Mouse (Mus musculus) forebrain, embryonic 16.5 days (tissue): ENCODE measurements around the gene Cbx5. TPM values are rescaled to one million over a fixed set of nuclear protein-coding genes. Genes with fewer than 3 reads are reported as not detected.

ENCODE experiments used
- ATAC-seq: fragments of 200-750 bp; cut with Nextera tagmentation; 2 replicates; pipeline ENCODE4 v1.8.0; 2017; ENCODE audit warnings: mild to moderate bottlenecking, moderate library complexity
- H3K27ac ChIP-seq: fragments of 300-500 bp; sonication (generic); 2 replicates; pipeline ENCODE4 v1.5.1; 2014; ENCODE audit warnings: low read length, control low read depth
- H3K27me3 ChIP-seq: fragments of 300-500 bp; sonication (generic); replicated peaks from 2 replicates; pipeline ENCODE4 v1.6.1; 2014; ENCODE audit warnings: low read length; ENCODE audit not compliant: control insufficient read depth, insufficient read depth
- H3K36me3 ChIP-seq: fragments of 300-500 bp; sonication (generic); 2 replicates; pipeline ENCODE4 v1.6.1; 2014; ENCODE audit not compliant: control insufficient read depth, insufficient read depth
- H3K4me1 ChIP-seq: fragments of 300-500 bp; sonication (generic); replicated peaks from 2 replicates; pipeline ENCODE4 v1.6.1; 2014; ENCODE audit warnings: low read length; ENCODE audit not compliant: control insufficient read depth, insufficient read depth
- H3K4me2 ChIP-seq: fragments of 300-500 bp; sonication (generic); 2 replicates; pipeline ENCODE4 v1.6.1; 2014; ENCODE audit warnings: mild to moderate bottlenecking, low read length, control low read depth
- H3K4me3 ChIP-seq: fragments of 300-500 bp; sonication (generic); replicated peaks from 2 replicates; pipeline ENCODE4 v1.5.1; 2014; ENCODE audit warnings: mild to moderate bottlenecking, low read length, control low read depth
- H3K9ac ChIP-seq: fragments of 300-500 bp; sonication (generic); replicated peaks from 2 replicates; pipeline ENCODE4 v1.6.1; 2014; ENCODE audit warnings: low read depth, low read length, control low read depth
- H3K9me3 ChIP-seq: fragments of 300-500 bp; sonication (generic); 2 replicates; pipeline ENCODE4 v1.6.1; 2016; ENCODE audit warnings: low read length; ENCODE audit not compliant: control insufficient read depth
- WGBS: fragments of 180-500 bp; shearing (Covaris S2); extraction: QIAGEN DNeasy Blood & Tissue Kit; methylation state at CpG from one replicate; pipeline ENCODE4 v1.1.7; 2014; 5-methylcytosine and 5-hydroxymethylcytosine counted together
- polyA plus RNA-seq: library from polyadenylated mRNA; unstranded; fragments of >200 nt; fragmentation: Nextera tagmentation; extraction: Ambion mirVana; gene quantifications from 2 replicates; pipeline ENCODE4 v1.2.1, GENCODE M21; 2015

Cbx5 gene
- polyA plus RNA-seq, 1 experiment from 2014 or later, result 132 TPM

DNA sequence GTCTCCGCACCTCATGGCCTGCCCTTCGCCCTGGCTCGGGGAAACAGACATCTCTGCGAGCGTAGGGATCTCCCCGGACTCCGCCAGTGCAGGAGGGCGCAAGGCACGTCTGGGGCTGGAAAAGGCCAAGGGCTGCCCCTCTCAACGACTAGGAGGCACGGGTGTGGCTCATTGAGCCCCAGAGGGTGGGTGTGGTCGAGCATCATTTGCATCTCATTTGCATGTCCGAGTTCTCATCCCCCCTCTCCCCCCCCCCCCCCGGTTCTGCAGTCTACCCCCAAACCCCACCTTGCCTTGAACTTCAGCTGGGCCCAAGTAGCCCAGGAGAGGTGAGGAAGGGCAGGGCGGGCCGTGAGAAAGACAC, 69.3 kb downstream of the Cbx5 start:
- Histone ChIP-seq H3K4me3 (0 out of 2 replicates have a peak overlapping the region, but pooled peaks have one; percentile 0), H3K4me2 (peak overlapping the region; percentile 95), H3K9ac (no peak overlapping the region), H3K27me3 (peaks cover 95% of the 10 kb centered on the region), H3K27ac (no peak overlapping the region), H3K4me1 (peaks cover 21% of the 10 kb centered on the region), H3K9me3 (no peaks in the 10 kb centered on the region), H3K36me3 (no peaks in the 10 kb centered on the region)
- no peak for ATAC-seq
- WGBS, result 6% methylated on average over 15 of the region's 16 CpGs

DNA sequence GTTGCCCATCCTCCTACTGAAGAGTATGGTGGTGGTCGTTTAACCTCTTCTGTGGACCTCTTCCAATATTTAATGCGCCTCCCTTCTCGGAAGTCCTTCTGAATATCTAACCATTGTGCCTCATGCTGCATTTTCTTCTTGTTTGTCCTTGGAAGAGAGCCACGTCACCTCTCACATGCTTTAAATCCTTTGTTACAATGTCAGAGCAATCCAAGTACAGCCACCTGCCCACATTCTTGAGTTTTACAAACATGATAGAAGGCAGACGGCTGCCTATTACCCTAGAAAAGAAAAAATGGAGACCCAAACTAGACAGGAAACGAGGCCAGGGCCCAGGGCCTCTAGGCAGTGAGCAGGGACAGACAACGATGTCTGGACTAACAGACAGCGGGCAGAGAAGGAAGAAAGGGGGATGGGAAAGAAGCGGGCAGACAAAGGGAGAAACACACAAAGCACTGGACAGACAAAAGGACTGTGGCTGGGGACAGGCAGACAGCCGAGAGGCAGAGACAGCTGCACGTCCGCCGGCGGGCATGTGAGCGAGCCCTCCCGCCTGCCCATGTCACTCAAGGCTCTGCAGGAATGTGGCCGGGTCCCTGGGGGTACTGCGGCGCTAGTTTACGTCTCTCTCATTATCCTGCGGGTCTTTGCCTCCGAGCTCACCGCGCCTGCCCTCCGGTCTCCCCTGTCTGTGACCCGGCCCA, 69.9 kb downstream of the Cbx5 start:
- peaks cover 90% of the 10 kb centered on the region for H3K27me3 ChIP-seq
- under 1% methylated on average over 26 of the region's 26 CpGs for whole genome bisulfite sequencing
- H3K9me3 ChIP-seq, result no peaks in the 10 kb centered on the region
- no peak overlapping the region for H3K27ac ChIP-seq
- peak overlapping the region; percentile 54 for H3K4me3 ChIP-seq
- peaks cover 24% of the 10 kb centered on the region for H3K4me1 ChIP-seq
- no peak for ATAC-seq
- H3K4me2 ChIP-seq, result peak overlapping the region; percentile 95
- H3K36me3 ChIP-seq, result no peaks in the 10 kb centered on the region
- no peak overlapping the region for H3K9ac ChIP-seq

DNA sequence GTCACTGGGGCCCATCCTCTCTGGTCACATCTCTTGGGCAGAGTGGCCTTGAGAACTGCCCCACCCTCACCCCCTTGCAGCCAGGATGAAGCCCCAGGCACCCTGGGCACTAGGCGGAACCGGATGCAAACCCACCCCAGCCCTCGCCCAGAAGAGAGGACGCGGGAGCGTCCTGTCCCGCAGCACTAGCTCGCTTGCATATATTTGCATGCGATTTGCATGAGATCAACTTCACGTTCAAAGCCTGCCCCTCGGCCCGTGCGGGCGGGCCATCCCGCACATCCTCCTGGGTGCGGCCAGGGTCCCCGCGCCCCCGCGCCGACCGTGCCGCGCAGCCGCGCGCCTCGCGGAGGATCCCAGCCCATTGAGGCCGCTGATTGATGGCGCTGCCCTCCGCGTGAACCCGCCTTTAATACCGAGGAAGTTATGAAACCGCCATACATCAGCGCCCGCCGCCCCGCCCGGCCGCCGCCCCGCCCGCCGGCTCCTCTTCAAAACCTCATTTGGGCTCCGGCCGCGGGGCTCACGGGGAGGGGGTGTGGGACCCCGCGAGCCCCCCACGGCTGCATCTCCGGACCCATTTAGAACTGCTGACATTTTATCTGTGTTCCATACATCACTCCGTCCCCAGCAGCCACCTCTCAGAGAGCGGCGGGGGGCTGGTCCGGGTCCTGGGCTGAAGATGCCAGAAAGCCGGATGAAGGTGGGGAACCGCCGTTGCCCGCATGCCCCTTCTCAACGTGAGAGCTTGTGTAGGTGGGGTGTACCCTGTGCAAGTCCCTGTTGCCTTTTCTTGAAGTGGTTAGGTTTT, 70.6 kb downstream of the Cbx5 start:
- H3K27me3 ChIP-seq, result peaks cover 82% of the 10 kb centered on the region
- H3K4me3 ChIP-seq, result peak overlapping the region; percentile 54
- peak overlapping the region; percentile 61 for H3K9ac ChIP-seq
- H3K4me1 ChIP-seq, result peaks cover 24% of the 10 kb centered on the region
- H3K27ac ChIP-seq, result no peak overlapping the region
- no peaks in the 10 kb centered on the region for H3K9me3 ChIP-seq
- WGBS, result under 1% methylated on average over 56 of the region's 63 CpGs
- 0 out of 2 replicates have a peak, but pooled peaks have one; percentile 24 for ATAC-seq
- peak overlapping the region; percentile 95 for H3K4me2 ChIP-seq
- H3K36me3 ChIP-seq, result no peaks in the 10 kb centered on the region

DNA sequence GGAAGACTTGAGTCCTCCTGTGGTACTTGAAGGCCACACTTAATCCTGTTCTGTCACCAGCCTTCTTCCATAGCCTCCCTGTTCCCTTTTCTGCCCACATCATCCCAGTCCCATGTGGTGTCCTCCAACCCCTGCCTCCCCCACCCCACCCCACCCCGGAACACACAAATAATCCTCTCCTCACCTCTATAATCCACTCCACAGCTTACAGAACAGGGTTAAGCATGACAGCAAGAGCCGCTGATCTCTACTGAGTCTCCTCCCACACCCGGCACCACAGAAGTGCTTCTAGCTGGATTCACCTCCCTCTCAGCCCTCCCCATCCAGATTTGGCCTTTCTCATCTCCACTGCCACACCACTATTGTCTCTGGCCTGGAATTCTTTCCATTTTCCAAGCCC, 71.8 kb downstream of the Cbx5 start:
- H3K36me3 ChIP-seq, result no peaks in the 10 kb centered on the region
- H3K27me3 ChIP-seq, result peaks cover 70% of the 10 kb centered on the region
- no peak overlapping the region for H3K9ac ChIP-seq
- ATAC-seq, result no peak
- no peak overlapping the region for H3K4me3 ChIP-seq
- peaks cover 29% of the 10 kb centered on the region for H3K4me1 ChIP-seq
- H3K27ac ChIP-seq, result no peak overlapping the region
- H3K9me3 ChIP-seq, result no peaks in the 10 kb centered on the region
- H3K4me2 ChIP-seq, result no peak overlapping the region
- 6% methylated on average over 3 of the region's 3 CpGs for WGBS

DNA sequence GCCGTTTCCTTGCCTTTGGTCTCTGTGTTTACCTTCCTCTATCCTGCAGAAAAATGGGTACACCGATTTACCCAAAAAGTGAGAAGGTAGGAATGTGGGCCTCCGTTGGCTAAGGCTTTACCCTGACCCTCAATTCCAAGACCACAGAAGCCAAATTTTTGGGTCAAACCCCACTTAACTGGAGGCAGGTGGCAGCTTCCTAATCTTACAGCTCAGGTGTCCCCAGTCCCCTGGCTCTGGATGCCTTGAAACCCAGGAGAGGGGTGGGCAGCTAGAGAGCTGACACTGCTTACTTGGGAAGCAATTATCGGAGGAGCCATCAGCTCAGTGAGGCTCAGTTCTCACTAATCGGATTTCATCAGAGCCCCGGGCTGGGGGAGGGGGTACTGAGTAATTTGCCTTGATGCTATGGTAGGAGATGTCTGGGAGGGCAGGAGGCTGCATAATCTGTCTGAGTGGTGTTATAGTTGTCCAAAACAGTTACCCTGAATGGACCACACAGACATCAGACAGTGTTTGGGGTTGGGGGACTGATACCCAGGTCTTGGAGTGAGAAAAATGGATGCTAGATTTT, 72.5 kb downstream of the Cbx5 start, which contains the start of gene Smug1:
Gene Smug1, minus strand, starts transcription at position 51 of the 574 bp plus-strand sequence.
- Histone ChIP-seq H3K9me3 (no peaks in the 10 kb centered on the region), H3K36me3 (no peaks in the 10 kb centered on the region), H3K27ac (no peak within 1 kb of the TSS), H3K4me3 (no peak within 1 kb of the TSS), H3K9ac (no peak within 1 kb of the TSS), H3K27me3 (peaks cover 63% of the 10 kb centered on the region), H3K4me2 (no peak within 1 kb of the TSS), H3K4me1 (peaks cover 33% of the 10 kb centered on the region)
- no peak for ATAC-seq
- 21% methylated on average over 6 of the region's 6 CpGs for WGBS

DNA sequence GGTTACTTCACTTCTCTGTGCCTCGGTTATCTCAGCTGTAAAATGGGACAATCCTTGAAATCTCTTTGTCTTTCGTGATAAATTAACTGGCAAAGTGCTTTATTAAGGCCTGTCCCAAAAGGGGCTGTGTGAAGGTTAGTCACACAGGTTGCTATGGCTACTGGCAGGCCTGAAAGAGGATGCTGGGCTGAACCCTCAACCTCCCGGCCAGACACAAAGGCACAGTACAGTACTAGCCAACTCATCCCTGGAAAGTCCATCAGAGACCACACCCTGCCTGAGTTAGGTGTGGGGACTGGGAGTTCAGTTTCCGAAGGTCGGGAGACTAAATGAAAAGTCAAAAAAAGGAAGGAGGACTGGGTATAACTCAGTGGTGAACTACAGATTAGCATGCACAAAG, 73.7 kb downstream of the Cbx5 start:
- Histone ChIP-seq H3K27me3 (peaks cover 51% of the 10 kb centered on the region), H3K4me3 (no peak overlapping the region), H3K9me3 (no peaks in the 10 kb centered on the region), H3K9ac (no peak overlapping the region), H3K27ac (no peak overlapping the region), H3K4me1 (peaks cover 33% of the 10 kb centered on the region), H3K36me3 (no peaks in the 10 kb centered on the region), H3K4me2 (no peak overlapping the region)
- ATAC-seq, result no peak
- WGBS, result 34% methylated on average over 5 of the region's 5 CpGs

DNA sequence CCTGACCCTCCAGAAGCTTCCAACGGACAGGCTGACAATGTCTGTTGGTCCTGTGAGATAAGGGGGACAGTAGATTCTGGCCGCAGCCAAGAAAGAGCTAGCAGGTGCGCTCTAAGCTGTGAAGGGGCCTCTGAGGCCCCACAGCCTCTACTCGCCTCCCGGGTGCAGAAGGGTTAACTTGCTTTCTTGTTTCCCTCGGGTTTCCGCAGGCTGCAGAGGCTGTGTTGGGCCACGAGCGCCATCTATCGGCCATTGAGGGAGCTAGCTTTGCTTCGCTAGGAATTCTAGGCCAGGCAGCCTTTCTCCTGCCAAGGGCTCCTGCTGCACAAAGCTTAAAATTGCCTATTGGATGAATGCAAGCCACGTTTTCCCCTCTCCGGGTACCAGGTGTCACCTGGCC, 74.2 kb downstream of the Cbx5 start:
- Histone ChIP-seq H3K4me1 (peaks cover 33% of the 10 kb centered on the region), H3K36me3 (no peaks in the 10 kb centered on the region), H3K4me3 (no peak overlapping the region), H3K9ac (no peak overlapping the region), H3K4me2 (no peak overlapping the region), H3K27me3 (peaks cover 46% of the 10 kb centered on the region), H3K27ac (no peak overlapping the region), H3K9me3 (no peaks in the 10 kb centered on the region)
- under 1% methylated on average over 13 of the region's 13 CpGs for WGBS
- peak; percentile 32 for ATAC-seq

DNA sequence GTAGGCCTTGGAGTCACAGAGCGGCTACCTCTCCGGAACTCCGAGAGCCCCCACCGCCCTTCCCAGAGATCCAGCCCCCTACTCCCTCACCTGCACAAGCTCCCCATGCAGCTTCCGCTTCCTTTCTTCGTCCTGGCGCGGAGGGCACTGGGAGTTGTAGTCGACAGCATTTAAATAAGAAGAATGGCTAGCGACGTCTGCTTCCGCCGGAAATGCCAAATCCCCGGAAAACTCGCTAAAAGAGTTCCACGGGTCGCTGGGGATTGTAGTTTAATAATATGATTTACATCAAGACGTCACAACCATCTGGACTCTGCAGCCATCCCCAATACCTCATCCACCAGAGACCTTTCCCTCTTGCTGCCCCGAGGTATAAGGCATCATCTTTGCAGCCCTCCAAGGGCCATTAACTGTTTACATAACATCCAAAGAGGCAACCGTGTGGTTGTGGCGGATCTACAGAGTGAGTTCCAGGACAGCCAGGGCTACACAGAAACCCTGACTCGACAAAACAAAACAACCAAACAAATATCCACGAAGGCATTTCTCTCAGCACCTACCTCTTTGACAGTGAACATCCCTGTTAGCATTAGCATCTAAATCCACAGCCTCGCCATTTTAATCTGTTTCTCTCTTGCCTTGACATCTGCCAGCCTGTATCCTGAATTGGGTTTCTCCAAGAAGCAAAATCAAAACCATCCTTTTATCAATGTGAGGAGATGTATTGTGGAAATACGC, 76.3 kb downstream of the Cbx5 start:
- H3K9ac ChIP-seq, result peak overlapping the region; percentile 67
- peak overlapping the region; percentile 63 for H3K4me3 ChIP-seq
- H3K4me1 ChIP-seq, result peaks cover 16% of the 10 kb centered on the region
- H3K27me3 ChIP-seq, result peaks cover 26% of the 10 kb centered on the region
- peak; percentile 94 for ATAC-seq
- H3K36me3 ChIP-seq, result no peaks in the 10 kb centered on the region
- peak overlapping the region; percentile 68 for H3K4me2 ChIP-seq
- no peaks in the 10 kb centered on the region for H3K9me3 ChIP-seq
- H3K27ac ChIP-seq, result no peak overlapping the region
- WGBS, result 8% methylated on average over 25 of the region's 25 CpGs

DNA sequence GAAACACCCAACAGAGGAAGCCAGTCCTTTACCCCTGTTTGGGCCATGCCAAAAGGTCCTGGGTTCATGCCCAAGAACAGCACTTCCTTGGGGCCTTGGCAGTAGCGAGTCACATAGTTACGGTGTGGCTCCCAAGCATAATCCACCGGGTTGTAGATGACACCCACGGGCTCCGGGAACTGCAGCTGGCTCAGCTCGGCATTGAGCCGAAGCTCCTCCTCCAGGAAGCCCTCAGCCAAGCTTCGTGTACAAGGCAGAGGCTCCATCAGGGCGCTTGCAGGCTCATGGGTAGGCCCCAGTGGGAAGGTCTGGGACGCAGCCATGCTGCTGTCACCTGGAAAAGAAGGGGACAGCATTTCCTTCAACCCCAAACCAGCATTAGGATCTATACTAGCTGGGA, 82.0 kb downstream of the Cbx5 start:
- Histone ChIP-seq H3K9ac (no peak overlapping the region), H3K4me2 (no peak overlapping the region), H3K36me3 (no peaks in the 10 kb centered on the region; the same call in 1 of the 2 replicates), H3K27ac (no peak overlapping the region), H3K9me3 (no peaks in the 10 kb centered on the region), H3K27me3 (no peaks in the 10 kb centered on the region), H3K4me1 (peaks cover 2% of the 10 kb centered on the region), H3K4me3 (no peak overlapping the region)
- 77% methylated on average over 10 of the region's 10 CpGs for WGBS
- no peak for ATAC-seq
